Mouse (Mus musculus) intestine, embryonic 16.5 days (tissue): ENCODE measurements around the gene Piwil4. TPM values are rescaled to one million over a fixed set of nuclear protein-coding genes. Genes with fewer than 3 reads are reported as not detected.
"Not testable (repeated sequence)": the region's sequence is repeated elsewhere in the genome, so short reads cannot be mapped to it uniquely, and the experiment has no call there.

Source experiments
- ATAC-seq: fragments of 200-750 bp; cut with Nextera tagmentation; 2 replicates; pipeline ENCODE4 v1.8.0; 2017; ENCODE audit warnings: moderate TSS enrichment, moderate library complexity
- H3K27ac ChIP-seq: fragments of 300-500 bp; sonication (generic); 2 replicates; pipeline ENCODE4 v1.5.1; 2014; ENCODE audit warnings: mild to moderate bottlenecking, low read length
- H3K27me3 ChIP-seq: fragments of 300-500 bp; sonication (generic); replicated peaks from 2 replicates; pipeline ENCODE4 v1.6.1; 2014; ENCODE audit warnings: low read length, control low read depth, mixed read lengths; ENCODE audit not compliant: control insufficient read depth, insufficient read depth
- H3K36me3 ChIP-seq: fragments of 300-500 bp; sonication (generic); 2 replicates; pipeline ENCODE4 v1.6.1; 2014; ENCODE audit warnings: low read length, control low read depth; ENCODE audit not compliant: control insufficient read depth, insufficient read depth
- H3K4me1 ChIP-seq: fragments of 300-500 bp; sonication (generic); 2 replicates; pipeline ENCODE4 v1.6.1; 2014; ENCODE audit warnings: low read length, control low read depth, mixed read lengths; ENCODE audit not compliant: control insufficient read depth, insufficient read depth
- H3K4me2 ChIP-seq: fragments of 300-500 bp; sonication (generic); 2 replicates; pipeline ENCODE4 v1.6.1; 2014; ENCODE audit warnings: low read depth, low read length, control low read depth
- H3K4me3 ChIP-seq: fragments of 300-500 bp; sonication (generic); 2 replicates; pipeline ENCODE4 v1.5.1; 2014; ENCODE audit warnings: mild to moderate bottlenecking, low read length
- H3K9ac ChIP-seq: fragments of 300-500 bp; sonication (generic); 2 replicates; pipeline ENCODE4 v1.6.1; 2014; ENCODE audit warnings: low read depth, low read length
- H3K9me3 ChIP-seq: fragments of 300-500 bp; sonication (generic); 2 replicates; pipeline ENCODE4 v1.6.1; 2016; ENCODE audit warnings: low read length, control low read depth; ENCODE audit not compliant: control insufficient read depth
- WGBS: fragments of 180-500 bp; shearing (Covaris S2); extraction: QIAGEN DNeasy Blood & Tissue Kit; methylation state at CpG from one replicate; pipeline ENCODE4 v1.1.7; 2014; 5-methylcytosine and 5-hydroxymethylcytosine counted together
- polyA plus RNA-seq: library from polyadenylated mRNA; unstranded; fragments of >200 nt; fragmentation: Nextera tagmentation; extraction: Ambion mirVana; gene quantifications from 2 replicates; pipeline ENCODE4 v1.2.1, GENCODE M21; 2015

Gene Piwil4
- polyA plus RNA-seq, 1 experiment from 2014 or later, result 0.21 TPM

GRCm38 (mm10) chr9:14715258-14715657 lies 25.3 kb downstream of the Piwil4 start:
- Histone ChIP-seq H3K4me2 (no peak overlapping the region), H3K27ac (no peak overlapping the region), H3K4me1 (peaks cover 4% of the 10 kb centered on the region), H3K27me3 (no peaks in the 10 kb centered on the region), H3K9ac (no peak overlapping the region), H3K9me3 (no peaks in the 10 kb centered on the region), H3K36me3 (no peaks in the 10 kb centered on the region), H3K4me3 (no peak overlapping the region)
- ATAC-seq, result no peak
- 79% methylated on average over 15 of the region's 15 CpGs for WGBS

DNA sequence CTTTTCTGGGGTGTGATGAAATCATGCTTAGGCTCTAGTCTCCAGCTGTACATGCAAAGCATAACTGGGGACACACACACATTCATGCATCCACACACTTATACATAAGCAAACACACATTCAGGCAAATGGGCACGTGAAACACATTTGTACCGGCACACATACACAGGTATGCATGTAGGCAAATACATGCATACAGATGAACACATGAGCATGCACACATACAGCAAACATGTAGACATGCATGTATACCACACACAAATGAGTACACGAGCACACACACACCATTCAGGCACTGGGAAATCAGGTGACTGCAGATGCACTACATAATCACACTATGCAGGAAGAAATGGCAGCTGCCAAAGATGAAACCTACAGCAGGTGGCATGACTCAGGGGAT lies 29.6 kb downstream of the Piwil4 start:
- Histone ChIP-seq H3K4me1 (no peaks in the 10 kb centered on the region), H3K4me3 (no peak overlapping the region), H3K36me3 (no peaks in the 10 kb centered on the region), H3K27ac (no peak overlapping the region), H3K4me2 (no peak overlapping the region), H3K27me3 (no peaks in the 10 kb centered on the region), H3K9me3 (no peaks in the 10 kb centered on the region), H3K9ac (no peak overlapping the region)
- 92% methylated on average over 3 of the region's 3 CpGs for WGBS
- ATAC-seq, result no peak

DNA sequence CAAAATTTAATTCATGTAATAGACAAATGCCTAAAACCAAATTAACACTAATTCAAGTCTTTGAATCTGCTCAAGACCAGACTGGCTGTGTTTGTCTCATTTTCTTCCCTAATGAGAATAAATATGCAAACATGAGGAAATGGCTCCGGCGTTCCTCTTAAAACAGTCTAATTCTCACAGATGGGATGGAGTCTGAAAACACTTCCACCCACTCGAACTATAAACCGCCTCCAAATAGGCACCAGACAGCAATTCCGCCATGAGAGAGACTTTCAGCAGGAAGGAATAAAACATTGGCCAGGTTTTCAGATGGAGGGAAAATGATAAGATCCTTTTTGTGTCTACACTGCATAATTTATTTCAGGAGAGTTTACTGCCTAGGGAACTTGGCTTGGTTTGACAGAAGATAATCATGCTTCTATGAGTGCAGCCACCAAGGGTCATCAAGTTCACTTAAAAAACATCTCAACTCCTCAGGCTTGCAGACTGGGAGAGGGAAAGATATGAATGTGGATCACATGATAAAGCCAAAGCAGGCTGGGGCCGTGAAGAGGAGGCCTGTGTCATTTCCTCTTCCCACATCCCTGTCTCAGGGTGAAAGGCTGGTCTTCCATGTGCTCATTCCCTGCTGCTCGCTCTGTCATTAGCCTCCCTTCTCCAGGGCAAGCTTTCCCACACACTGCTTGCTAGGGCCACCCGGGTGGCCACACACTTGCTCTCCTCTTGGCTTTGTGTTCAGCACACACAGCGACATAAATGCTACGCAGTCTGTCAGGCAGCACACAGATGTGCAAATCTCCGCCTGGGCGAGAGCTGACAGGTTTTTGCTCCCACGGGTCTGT lies 35.0 kb downstream of the Piwil4 start:
- WGBS, result 65% methylated on average over 13 of the region's 13 CpGs
- Histone ChIP-seq H3K4me2 (no peak overlapping the region), H3K4me3 (no peak overlapping the region), H3K27ac (no peak overlapping the region), H3K9me3 (no peaks in the 10 kb centered on the region), H3K36me3 (no peaks in the 10 kb centered on the region), H3K4me1 (no peaks in the 10 kb centered on the region; the same call in 1 of the 2 replicates), H3K27me3 (no peaks in the 10 kb centered on the region), H3K9ac (no peak overlapping the region)
- no peak for ATAC-seq

DNA sequence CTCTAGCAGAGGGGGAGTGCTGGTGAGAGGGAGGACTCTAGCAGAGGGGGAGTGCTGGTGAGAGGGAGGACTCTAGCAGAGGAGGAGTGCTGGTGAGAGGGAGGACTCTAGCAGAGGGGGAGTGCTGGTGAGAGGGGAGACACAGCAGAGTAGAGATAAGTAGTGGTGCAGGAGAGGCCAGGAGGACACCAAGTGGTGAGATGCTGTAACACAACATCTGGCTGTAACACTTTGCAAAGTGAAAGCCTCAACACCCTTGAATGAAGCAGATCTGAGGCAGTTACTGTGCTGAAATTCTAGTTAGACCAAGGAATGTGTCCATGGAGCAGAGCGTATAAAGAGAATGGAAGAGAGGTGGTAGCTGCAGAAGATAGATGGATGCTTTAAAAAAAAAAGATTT lies 39.7 kb downstream of the Piwil4 start:
- not testable (repeated sequence) for H3K9ac ChIP-seq, H3K4me2 ChIP-seq, H3K27ac ChIP-seq, H3K27me3 ChIP-seq, H3K36me3 ChIP-seq, H3K4me1 ChIP-seq, H3K4me3 ChIP-seq, H3K9me3 ChIP-seq, ATAC-seq
- 92% methylated on average over 1 of the region's 1 CpGs for WGBS

DNA sequence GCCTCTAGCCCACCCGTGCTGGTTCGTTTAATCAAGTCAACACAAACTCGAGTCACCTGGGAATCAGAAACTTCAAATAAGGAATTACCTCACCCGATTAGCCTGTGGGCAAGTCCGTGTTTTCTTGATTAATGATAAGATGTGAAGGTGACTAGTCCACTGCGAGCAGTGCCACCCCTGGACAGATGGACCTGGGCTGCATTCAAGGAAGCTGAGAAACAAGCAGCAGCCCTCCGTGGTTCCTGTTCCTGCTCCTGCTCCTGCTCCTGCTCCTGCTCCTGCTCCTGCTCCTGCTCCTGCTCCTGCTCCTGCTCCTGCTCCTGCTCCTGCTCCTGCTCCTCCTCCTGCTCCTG lies 41.3 kb downstream of the Piwil4 start:
- 41% methylated on average over 7 of the region's 7 CpGs for WGBS
- Histone ChIP-seq H3K4me1 (no peaks in the 10 kb centered on the region), H3K36me3 (no peaks in the 10 kb centered on the region), H3K9me3 (no peaks in the 10 kb centered on the region), H3K4me3 (no peak overlapping the region), H3K27ac (no peak overlapping the region), H3K9ac (no peak overlapping the region), H3K4me2 (no peak overlapping the region), H3K27me3 (no peaks in the 10 kb centered on the region)
- 0 out of 2 replicates have a peak, but pooled peaks have one; percentile 37 for ATAC-seq

DNA sequence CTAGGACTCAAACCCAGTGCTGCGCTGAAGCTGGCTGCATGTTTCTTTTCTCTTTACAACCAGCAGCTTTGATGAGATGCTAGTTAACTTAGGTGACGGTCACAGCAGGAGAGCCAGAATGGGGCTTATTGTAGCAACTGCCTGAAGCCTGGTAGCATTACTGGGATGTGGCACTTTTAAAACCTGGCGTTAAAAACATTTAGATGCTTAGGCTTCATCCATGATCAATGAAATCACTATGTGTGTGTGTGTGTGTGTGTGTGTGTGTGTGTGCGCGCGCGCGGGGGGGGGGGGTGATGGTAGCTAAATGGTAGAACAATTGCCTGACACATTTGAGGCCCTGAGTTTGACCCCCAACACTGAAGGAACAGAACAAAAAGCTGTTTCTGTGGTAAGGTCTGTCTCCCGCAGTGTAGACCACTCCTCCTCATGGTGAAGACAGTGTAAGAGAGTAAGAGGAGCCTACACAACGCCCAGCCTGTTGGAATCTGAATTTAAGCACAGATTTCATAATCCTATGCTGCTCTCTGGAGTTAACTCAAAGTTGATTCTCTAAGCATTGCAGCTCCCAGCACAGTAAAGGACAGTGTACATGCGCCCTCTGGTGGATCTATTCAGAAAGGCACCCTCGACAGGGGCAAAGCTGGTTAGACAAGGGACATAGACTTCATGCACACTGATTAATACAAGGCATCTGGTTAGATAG lies 41.8 kb downstream of the Piwil4 start:
- Histone ChIP-seq H3K27me3 (no peaks in the 10 kb centered on the region), H3K4me2 (no peak overlapping the region), H3K4me3 (no peak overlapping the region), H3K27ac (no peak overlapping the region), H3K9ac (no peak overlapping the region), H3K9me3 (no peaks in the 10 kb centered on the region), H3K4me1 (no peaks in the 10 kb centered on the region), H3K36me3 (no peaks in the 10 kb centered on the region)
- peak; percentile 91 for ATAC-seq
- 54% methylated on average over 12 of the region's 12 CpGs for WGBS

DNA sequence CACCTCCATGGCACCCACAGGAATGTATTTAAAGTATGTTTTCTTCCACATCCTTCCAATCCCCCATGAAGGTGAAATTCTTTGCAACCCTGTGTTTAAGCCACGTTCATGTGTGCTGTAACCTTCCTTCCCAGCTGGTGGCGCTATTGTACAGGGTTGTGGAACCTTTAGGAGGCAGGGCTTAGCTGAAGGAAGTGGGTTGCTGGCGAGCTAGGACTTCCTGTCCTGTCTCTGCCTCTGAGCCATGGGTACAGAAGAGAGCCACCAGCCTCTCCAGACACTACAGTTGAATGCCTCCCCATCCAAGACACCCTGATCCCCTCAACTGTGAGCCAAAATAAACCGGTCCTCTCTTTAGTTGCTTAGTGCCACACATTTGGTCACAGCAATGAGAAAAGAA lies 42.6 kb downstream of the Piwil4 start:
- no peaks in the 10 kb centered on the region for H3K9me3 ChIP-seq
- H3K9ac ChIP-seq, result no peak overlapping the region
- H3K36me3 ChIP-seq, result no peaks in the 10 kb centered on the region
- H3K27ac ChIP-seq, result no peak overlapping the region
- H3K4me1 ChIP-seq, result no peaks in the 10 kb centered on the region
- H3K4me2 ChIP-seq, result no peak overlapping the region
- H3K27me3 ChIP-seq, result no peaks in the 10 kb centered on the region
- 65% methylated on average over 4 of the region's 4 CpGs for WGBS
- H3K4me3 ChIP-seq, result no peak overlapping the region
- ATAC-seq, result no peak

DNA sequence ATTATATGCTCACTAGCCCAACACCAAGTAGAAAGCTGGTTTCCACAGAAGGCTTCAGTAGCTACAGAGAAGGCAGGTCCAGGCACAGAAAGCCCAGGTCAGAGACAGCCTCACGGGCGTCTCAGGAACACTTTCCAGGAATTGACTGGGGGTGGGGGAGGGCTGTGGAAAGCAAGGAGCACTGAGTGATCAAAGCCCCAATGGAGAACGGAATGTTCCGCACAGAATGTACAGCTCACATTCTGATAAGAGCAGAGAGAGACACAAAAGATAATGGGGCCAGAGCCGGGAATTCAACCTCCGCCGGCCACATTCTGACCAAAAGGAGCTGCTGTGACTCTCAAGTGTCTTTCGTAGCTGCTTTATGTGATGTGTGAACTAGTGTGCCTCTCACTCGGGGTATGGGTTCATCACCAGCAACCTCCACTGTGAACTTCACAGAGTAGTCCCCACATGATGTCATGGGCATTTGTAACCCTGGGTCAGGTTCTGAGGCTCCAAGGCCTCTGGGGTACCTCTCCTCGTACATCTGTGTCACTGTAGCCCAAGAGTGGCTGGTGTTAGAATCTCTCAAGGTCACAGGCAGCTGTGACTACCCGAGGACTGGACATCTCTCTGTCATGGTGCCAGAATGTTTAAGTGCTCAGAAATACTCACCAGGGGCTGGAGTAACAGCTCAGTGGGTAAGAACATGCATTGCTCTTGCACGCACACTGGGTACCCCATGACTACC lies 51.0 kb downstream of the Piwil4 start:
- Histone ChIP-seq H3K9ac (no peak overlapping the region), H3K27ac (no peak overlapping the region), H3K27me3 (no peaks in the 10 kb centered on the region), H3K4me1 (no peaks in the 10 kb centered on the region), H3K4me2 (no peak overlapping the region), H3K36me3 (no peaks in the 10 kb centered on the region), H3K4me3 (no peak overlapping the region), H3K9me3 (no peaks in the 10 kb centered on the region)
- WGBS, result 57% methylated on average over 12 of the region's 12 CpGs
- ATAC-seq, result 0 out of 2 replicates have a peak, but pooled peaks have one; percentile 18

- Histone ChIP-seq H3K36me3 (no peaks in the 10 kb centered on the region), H3K4me2 (no peak overlapping the region), H3K4me3 (no peak overlapping the region), H3K27me3 (no peaks in the 10 kb centered on the region), H3K9me3 (no peaks in the 10 kb centered on the region), H3K4me1 (no peaks in the 10 kb centered on the region), H3K27ac (no peak overlapping the region), H3K9ac (no peak overlapping the region)
- WGBS, result 51% methylated on average over 4 of the region's 4 CpGs
- no peak for ATAC-seq
Observed at GRCm38 (mm10) chr9:14684363-14684762, 56.2 kb downstream of the Piwil4 start.
